Mouse (Mus musculus): ENCODE data around the gene Cdca4. TPM values are rescaled to one million over a fixed set of nuclear protein-coding genes. Genes with fewer than 3 reads are reported as not detected.

Gene Cdca4
- polyA plus RNA-seq, 1 experiment: 21.4 TPM

DNA sequence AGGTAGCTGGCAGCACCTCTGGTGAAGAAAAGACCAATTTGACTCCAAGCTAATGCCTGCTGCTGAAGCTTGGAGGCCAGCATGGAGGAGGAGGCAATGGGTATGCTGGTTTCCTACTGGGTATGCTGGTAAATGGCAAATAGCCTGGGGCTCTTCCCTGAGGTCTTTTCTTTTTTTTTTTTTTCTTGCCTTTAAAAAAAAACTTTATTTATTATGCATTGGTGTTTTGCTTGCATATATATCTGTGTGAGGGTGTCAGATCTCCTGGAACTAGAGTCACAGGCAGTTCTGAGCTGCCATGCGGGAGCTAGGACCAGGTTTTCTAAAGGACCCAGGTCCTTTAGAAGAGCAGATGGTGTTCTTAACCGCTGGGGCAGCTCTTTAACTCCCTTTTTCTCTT is 42.0 kb upstream of the Cdca4 start:
- H3K4me3 ChIP-seq (replicated peaks; ENCODE audit: extremely low read depth, low read depth, low read length): no peak overlapping the region
- H3K4me1 ChIP-seq (ENCODE audit: control insufficient read depth, insufficient read depth, low read length): peaks cover 6% of the 10 kb centered on the region; the same call in 1 of the 2 replicates
- WGBS: 89% methylated on average over 2 of the region's 2 CpGs
- TF ChIP-seq CTCF (IDR thresholded peaks at IDR 0.05; ENCODE audit: insufficient read depth, low read length) (no peak), POLR2A (IDR thresholded peaks at IDR 0.05; ENCODE audit: borderline replicate concordance, extremely low read depth, low read depth, low read length) (no peak)
- DNase-seq: no peak

DNA sequence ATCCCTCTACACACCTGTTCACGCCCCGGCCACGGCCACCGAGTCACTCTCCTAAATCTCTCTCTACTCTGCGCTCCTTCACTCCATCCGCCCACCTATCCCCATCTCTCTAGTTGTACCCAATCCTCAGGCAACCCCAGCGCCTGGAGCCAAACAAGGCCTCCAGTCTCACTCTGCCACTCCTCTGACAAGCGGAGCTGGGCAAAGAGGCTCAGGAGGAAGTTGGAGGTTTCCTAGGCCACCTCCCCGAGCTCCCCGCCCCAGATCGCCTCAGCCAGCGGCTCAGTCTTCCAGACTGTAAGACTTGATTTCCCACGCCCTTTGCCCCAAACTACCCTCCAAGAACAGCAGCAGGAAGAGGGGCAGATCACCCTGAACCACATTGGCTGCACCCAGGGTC is 41.6 kb upstream of the Cdca4 start:
- 0 out of 2 replicates have a peak, but pooled peaks cover 2% of the 10 kb centered on the region for H3K4me1 ChIP-seq (ENCODE audit: control insufficient read depth, insufficient read depth, low read length)
- DNase-seq: no peak
- TF ChIP-seq CTCF (IDR thresholded peaks at IDR 0.05; ENCODE audit: insufficient read depth, low read length): no peak
- no peak for TF ChIP-seq POLR2A (IDR thresholded peaks at IDR 0.05; ENCODE audit: borderline replicate concordance, extremely low read depth, low read depth, low read length)
- no peak overlapping the region for H3K4me3 ChIP-seq (replicated peaks; ENCODE audit: extremely low read depth, low read depth, low read length)
- WGBS: 42% methylated on average over 13 of the region's 13 CpGs

DNA sequence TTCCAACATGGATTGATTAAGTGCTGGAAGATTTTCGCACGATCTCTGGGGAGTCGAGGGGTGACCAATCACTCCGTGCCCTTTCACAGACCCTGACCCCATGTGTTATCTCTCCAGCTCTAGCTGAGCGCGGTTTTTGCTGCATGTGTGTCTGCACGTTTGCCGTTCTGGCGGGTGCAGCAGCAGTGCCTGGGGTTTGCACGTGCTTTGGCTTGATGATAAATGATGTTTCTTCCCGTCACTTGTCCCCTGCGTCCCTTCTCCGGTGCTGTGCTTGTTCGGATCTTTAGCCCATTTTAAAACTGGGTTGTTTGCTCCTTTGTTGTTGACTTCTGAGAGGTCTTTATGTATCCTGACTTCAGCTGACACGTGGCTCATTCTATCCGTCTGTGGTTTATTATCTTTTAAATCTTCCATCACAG is 40.6 kb upstream of the Cdca4 start:
- WGBS: 12% methylated on average over 16 of the region's 16 CpGs
- DNase-seq: no peak
- TF ChIP-seq POLR2A (IDR thresholded peaks at IDR 0.05; ENCODE audit: borderline replicate concordance, extremely low read depth, low read depth, low read length) (no peak), CTCF (IDR thresholded peaks at IDR 0.05; ENCODE audit: insufficient read depth, low read length) (no peak)
- H3K4me3 ChIP-seq (replicated peaks; ENCODE audit: extremely low read depth, low read depth, low read length): no peak overlapping the region
- H3K4me1 ChIP-seq (ENCODE audit: control insufficient read depth, insufficient read depth, low read length): 0 out of 2 replicates have a peak, but pooled peaks cover 2% of the 10 kb centered on the region

DNA sequence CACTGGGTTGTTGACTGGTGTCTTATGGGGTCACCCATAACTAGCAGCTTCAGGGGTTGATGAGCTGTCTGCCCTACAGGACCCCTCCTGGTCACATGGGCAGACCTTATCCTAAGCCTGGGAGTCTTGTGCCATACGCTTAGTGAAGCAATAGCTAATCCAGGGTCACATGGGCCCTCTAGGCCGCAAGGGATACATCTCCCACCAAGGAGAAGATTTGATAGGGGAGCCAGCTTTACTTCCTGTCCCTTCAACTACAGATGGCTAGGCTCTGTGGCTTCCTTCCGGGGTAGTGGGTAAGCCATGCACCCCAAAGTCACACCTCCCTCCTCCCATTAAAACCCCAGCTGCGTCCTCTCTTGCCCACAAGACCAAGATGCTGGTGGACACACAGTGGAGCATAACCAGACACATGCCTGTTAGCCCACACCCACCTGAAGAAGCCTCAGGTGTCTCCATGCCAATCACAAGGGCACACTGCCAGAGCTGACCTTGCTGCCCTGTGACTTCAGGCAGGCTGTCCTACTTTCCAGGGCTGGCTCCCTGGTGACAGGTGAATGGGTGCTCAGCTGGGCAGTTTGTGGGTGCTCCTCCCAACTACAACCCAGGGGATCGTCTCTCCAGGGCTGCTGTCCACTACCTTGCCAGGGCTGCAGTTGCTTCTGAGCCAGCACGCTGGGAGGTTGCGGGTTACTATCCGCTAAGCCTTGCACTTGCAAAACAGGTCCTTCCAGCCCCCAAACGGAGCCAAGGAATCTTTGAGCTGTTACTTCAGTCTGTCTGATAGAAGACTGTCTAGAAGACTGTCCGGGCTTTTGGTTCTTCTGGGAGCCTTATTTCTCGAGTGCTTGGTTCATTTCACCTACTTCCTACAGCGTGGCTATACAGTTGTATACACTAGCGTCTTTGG is 39.2 kb upstream of the Cdca4 start, which contains the start of gene Gpr132:
Gpr132 (minus strand) TSS at position 51 of the 910 bp plus-strand sequence.
- no peak for DNase-seq
- Histone ChIP-seq H3K4me3 (replicated peaks; ENCODE audit: extremely low read depth, low read depth, low read length) (no peak within 1 kb of the TSS), H3K4me1 (ENCODE audit: control insufficient read depth, insufficient read depth, low read length) (0 out of 2 replicates have a peak, but pooled peaks cover 2% of the 10 kb centered on the region)
- TF ChIP-seq POLR2A (IDR thresholded peaks at IDR 0.05; ENCODE audit: borderline replicate concordance, extremely low read depth, low read depth, low read length) (no peak), CTCF (IDR thresholded peaks at IDR 0.05; ENCODE audit: insufficient read depth, low read length) (no peak)
- 56% methylated on average over 13 of the region's 13 CpGs for WGBS

DNA sequence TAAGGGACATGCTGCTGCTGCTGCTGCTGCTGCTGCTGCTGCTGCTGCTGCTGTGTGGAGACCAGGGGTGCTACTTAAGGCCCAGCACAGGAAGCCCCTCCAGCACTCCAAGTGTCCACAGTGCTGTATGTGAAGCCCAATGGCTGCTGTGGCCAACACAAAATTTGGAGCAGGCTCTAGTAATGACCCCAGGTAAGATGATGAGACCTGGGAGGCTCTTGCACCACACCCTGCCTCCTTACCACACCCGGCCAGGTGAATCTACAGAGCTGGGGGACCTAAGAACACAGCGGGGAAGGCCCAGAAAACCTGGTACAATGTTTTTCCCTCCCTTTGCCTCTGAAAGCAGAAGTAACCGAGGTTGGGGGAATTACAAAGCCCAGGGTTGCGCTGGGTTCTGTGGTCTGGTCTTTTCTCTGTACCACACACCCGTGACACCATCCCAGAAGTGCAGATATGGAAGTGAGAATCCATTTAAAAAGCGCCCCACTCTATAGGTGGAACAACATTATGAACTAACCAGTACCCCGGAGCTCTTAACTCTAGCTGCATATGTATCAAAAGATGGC is 38.0 kb upstream of the Cdca4 start:
- no peak overlapping the region for H3K4me3 ChIP-seq (replicated peaks; ENCODE audit: extremely low read depth, low read depth, low read length)
- no peak for DNase-seq
- TF ChIP-seq POLR2A (IDR thresholded peaks at IDR 0.05; ENCODE audit: borderline replicate concordance, extremely low read depth, low read depth, low read length): no peak
- no peak for TF ChIP-seq CTCF (IDR thresholded peaks at IDR 0.05; ENCODE audit: insufficient read depth, low read length)
- WGBS: 88% methylated on average over 7 of the region's 7 CpGs
- 0 out of 2 replicates have a peak, but pooled peaks cover 2% of the 10 kb centered on the region for H3K4me1 ChIP-seq (ENCODE audit: control insufficient read depth, insufficient read depth, low read length)

DNA sequence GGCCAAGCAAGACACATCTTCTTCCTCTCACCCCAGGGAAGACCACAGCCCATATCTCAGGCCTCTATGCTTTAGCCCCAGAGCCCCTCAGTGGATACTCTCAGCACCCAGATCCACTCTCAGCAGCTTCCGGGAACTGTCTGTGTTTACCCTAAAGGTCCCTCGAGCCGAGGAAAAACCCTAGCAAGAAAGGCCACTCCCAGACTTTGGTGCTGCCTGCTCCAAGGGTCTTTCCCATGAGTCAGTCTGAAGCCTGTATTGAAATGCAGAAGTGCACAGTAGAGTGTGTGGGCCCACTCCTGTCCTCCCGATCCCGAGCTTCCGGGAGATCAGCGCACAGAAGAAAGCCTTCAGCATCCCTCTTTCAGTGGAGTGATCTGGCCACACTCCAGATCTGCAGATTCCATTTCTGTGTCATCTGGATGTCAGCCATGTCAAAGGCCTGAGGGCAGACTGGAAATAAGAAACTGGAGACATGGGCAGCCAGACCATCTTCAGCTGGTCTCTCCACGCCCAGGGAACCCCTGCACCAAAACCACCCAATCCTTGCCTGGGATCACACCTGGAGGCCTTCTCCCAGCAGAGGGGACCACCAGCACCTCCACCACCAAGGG is 37.4 kb upstream of the Cdca4 start:
- WGBS: 52% methylated on average over 8 of the region's 8 CpGs
- 0 out of 2 replicates have a peak, but pooled peaks cover 2% of the 10 kb centered on the region for H3K4me1 ChIP-seq (ENCODE audit: control insufficient read depth, insufficient read depth, low read length)

DNA sequence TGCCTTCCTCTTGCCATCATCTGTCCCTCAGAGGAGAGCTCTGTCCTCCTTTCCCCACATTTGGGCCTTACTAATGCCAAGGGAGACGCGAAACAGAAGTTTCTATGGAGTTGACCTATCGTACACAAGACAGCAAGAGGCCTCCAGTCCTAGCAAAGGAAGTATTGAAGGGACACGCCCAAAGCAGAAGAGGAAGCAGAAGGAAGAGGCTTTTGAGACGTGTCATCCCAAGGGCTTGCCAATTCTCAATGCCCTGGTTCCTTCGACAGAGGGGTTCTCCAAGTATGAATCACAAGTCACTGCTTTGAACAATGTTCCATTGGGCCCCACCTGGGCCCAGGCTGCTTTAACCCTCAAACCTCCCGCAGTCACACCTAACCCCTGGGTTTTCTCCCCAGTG is 35.6 kb upstream of the Cdca4 start:
- 61% methylated on average over 7 of the region's 7 CpGs for WGBS
- no peak for TF ChIP-seq POLR2A (IDR thresholded peaks at IDR 0.05; ENCODE audit: borderline replicate concordance, extremely low read depth, low read depth, low read length)
- no peak for TF ChIP-seq CTCF (IDR thresholded peaks at IDR 0.05; ENCODE audit: insufficient read depth, low read length)
- DNase-seq: no peak
- Histone ChIP-seq H3K4me3 (replicated peaks; ENCODE audit: extremely low read depth, low read depth, low read length) (no peak overlapping the region), H3K4me1 (ENCODE audit: control insufficient read depth, insufficient read depth, low read length) (0 out of 2 replicates have a peak, but pooled peaks cover 2% of the 10 kb centered on the region)

More for the DNA sequence above, 37.4 kb upstream of the Cdca4 start:
- no peak for DNase-seq
- H3K4me3 ChIP-seq (replicated peaks; ENCODE audit: extremely low read depth, low read depth, low read length): no peak overlapping the region
- no peak for TF ChIP-seq CTCF (IDR thresholded peaks at IDR 0.05; ENCODE audit: insufficient read depth, low read length)
- no peak for TF ChIP-seq POLR2A (IDR thresholded peaks at IDR 0.05; ENCODE audit: borderline replicate concordance, extremely low read depth, low read depth, low read length)

DNA sequence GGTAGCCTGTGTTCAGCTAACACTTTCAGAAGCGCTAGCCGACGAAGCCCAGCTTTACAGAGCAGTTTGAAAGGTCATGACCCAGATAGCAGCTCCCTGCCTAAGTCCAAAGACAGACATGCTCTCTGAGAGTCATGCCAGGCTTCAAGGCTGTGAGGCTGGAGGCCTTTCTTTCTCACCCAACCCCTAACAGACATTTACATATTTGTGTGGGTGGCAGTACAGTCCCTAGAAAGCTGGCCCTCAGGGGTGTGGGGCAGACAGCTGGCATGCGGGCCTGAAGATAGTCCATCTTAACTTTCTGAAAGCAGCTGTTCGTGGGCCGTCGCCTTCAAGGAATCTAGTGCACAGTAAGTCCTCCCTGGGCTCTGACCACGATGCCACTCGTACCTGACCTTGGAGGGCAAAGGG is 32.7 kb upstream of the Cdca4 start:
- Histone ChIP-seq H3K4me1 (ENCODE audit: control insufficient read depth, insufficient read depth, low read length) (0 out of 2 replicates have a peak, but pooled peaks cover 2% of the 10 kb centered on the region), H3K4me3 (replicated peaks; ENCODE audit: extremely low read depth, low read depth, low read length) (no peak overlapping the region)
- no peak for TF ChIP-seq POLR2A (IDR thresholded peaks at IDR 0.05; ENCODE audit: borderline replicate concordance, extremely low read depth, low read depth, low read length)
- DNase-seq: no peak
- WGBS: 61% methylated on average over 9 of the region's 9 CpGs

DNA sequence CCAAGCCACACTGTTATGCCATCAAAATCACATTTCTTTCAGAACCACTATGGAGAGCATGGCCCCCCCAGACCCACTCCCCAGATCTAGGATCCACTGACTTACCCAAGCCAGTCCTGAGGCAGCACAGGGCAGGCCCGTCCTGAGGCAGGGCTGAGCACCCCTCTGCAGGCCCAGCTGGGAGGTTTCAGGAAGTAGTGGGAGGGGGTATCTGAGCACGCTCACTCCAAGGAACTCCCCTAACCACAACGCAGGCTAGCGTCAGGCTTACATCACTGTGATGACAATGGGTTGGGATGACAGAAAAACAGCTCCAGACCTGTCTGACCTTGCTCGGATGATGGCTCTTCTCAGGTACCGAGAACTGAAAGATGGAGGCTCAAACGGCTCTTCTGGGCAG is 31.5 kb upstream of the Cdca4 start:
- 67% methylated on average over 7 of the region's 7 CpGs for WGBS
- TF ChIP-seq POLR2A (IDR thresholded peaks at IDR 0.05; ENCODE audit: borderline replicate concordance, extremely low read depth, low read depth, low read length): peak; percentile 40; the same call in 1 of the 2 replicates
- TF ChIP-seq CTCF (IDR thresholded peaks at IDR 0.05; ENCODE audit: insufficient read depth, low read length): no peak
- DNase-seq: no peak
- Histone ChIP-seq H3K4me1 (ENCODE audit: control insufficient read depth, insufficient read depth, low read length) (no peaks in the 10 kb centered on the region), H3K4me3 (replicated peaks; ENCODE audit: extremely low read depth, low read depth, low read length) (peak overlapping the region; percentile 22)
